Mouse (Mus musculus): Measurements from ENCODE around the gene Asic3. TPM values are rescaled to one million over a fixed set of nuclear protein-coding genes. Genes with fewer than 3 reads are reported as not detected.
A peak's percentile ranks its signal among the peaks of the same experiment; 100 is the strongest.

The Asic3 gene
- total RNA-seq, 2 experiments from 2014 or later: 0.12 to 0.36 TPM

DNA sequence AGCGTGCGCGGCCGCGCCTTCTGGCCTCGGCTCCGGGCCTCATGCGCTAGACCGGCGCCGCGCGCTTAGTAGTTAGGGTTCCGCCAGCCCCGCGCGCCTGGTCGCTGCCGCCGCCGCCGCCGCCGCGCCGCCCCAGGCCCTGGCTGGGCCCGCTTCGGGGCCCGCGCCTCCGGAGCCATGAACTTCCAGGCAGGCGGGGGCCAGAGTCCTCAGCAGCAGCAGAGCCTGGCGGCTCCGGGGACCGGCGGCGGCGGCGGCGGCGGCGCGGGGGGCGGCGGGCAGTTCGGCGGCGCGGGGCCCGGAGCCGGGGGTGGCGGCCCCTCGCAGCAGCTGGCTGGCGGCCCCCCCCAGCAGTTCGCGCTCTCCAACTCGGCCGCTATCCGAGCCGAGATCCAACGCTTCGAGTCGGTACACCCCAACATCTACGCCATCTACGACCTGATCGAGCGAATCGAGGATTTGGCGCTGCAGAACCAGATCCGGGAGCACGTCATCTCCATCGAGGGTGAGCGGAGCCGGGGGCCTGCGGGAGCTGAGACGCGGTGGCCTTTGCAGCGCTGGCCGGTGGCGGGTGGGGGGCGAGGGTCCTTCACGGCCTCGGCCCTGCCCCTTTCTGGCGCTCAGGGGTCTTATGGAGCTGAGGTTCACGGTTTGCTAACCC, 39.0 kb downstream of the Asic3 start, which contains the start of gene Agap3:
Gene Agap3, plus strand, starts transcription at position 148 of the 661 bp plus-strand sequence.
- DNase-seq: peak; percentile 46

DNA sequence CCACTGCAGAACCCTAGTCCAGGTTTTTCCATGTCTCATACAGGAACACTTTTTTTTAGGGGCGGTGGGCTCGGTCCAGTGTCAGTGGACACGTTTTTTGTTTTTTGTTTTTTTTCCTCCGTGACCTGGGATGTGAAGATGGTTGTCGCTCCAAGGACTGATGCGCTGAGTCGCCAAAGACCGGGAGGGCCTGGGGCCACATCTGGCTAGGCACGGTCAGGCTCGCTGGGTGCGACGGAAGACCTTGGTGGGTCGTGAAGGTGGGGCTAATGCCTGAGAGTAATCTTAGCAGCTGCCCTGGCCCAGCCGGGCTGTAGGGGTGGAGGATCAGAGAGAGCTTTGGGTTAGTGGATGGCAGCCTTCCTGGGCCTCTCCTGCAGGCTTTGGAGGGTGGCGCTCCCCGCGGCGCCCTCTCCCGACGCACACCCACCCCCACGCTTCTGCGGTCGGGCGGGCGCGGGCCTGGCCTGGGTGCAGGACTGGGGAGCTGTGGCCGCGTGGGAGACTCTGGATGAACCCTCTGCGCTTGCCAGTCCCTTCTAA, 39.6 kb downstream of the Asic3 start:
- DNase-seq: peak; percentile 34

GRCm38 (mm10) chr5:24453283-24453984, 40.2 kb downstream of the Asic3 start:
- no peak for DNase-seq

DNA sequence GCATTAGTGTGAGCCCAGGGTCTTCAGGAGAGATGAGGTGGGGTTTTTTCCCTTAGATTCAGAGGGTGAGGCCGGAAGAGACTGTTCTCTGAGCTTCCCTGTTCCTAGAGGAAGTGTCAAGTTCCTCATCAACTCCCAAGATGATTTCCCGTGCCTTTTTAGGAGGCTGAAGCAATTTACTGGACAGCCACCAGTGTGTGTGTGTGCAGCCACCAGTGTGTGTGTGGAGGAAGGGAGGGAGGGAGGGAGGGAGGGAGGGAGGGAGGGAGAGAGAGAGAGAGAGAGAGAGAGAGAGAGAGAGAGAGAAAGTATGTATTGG, 40.8 kb downstream of the Asic3 start:
- DNase-seq: no peak

- DNase-seq: no peak
Measured at GRCm38 (mm10) chr5:24455076-24455475, 41.9 kb downstream of the Asic3 start.

DNA sequence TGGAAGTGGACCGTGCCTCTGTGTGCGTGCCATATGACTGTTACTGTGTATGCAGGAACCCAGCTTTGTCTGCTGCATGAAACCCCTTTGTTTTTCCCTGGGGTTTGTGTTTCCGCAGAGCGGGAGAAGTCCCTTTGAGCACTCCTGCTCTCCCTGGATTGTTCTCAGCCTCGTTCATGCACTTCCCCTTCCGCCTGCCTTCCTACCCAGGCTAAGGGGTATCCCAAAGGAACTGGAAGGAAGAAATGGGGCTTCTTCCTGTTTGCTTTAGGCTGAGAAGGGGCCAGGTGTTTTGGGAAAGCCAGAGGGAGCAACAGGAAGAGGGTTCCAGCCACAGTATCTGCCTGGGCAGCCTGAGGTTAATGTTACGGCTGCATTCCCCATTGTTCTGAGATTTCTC, 42.4 kb downstream of the Asic3 start:
- no peak for DNase-seq

- no peak for DNase-seq
Measured at GRCm38 (mm10) chr5:24466762-24467161, 53.6 kb downstream of the Asic3 start.

Other genes with a start within 250 kb of the Asic3 start
- 1 to 10 TPM; 6.2 to 7.6 TPM for gene Nupl2, start 248.4 kb upstream of the Asic3 start, total RNA-seq (2021)
- 10 to 100 TPM in 1 of 2 experiments, 1 to 10 TPM in 1; 5.4 to 10.8 TPM for gene Kcnh2, start 61.8 kb upstream of the Asic3 start, total RNA-seq (2021)
- 10 to 100 TPM in 1 of 2 experiments, 1 to 10 TPM in 1; 7.7 to 11.2 TPM for gene Nos3, start 48.6 kb upstream of the Asic3 start, total RNA-seq (2021)
- under 1 TPM; 0.23 to 0.26 TPM for gene Atg9b, start 21.2 kb upstream of the Asic3 start, total RNA-seq (2021)
- 10 to 100 TPM; 35.9 to 45.5 TPM for gene Abcb8, start 19.7 kb upstream of the Asic3 start, total RNA-seq (2021)
- gene Cdk5, start 10.1 kb downstream of the Asic3 start, total RNA-seq (2021): 10 to 100 TPM; 15.5 to 17.5 TPM
- gene Slc4a2, start 10.4 kb downstream of the Asic3 start, total RNA-seq (2021): 10 to 100 TPM; 26.2 to 39.8 TPM
- 100 to 1,000 TPM; 124 to 142 TPM for gene Fastk, start 31.9 kb downstream of the Asic3 start, total RNA-seq (2021)
- 1 to 10 TPM; 9.0 to 9.9 TPM for gene Tmub1, start 34.5 kb downstream of the Asic3 start, total RNA-seq (2021)
- gene Agap3, start 38.8 kb downstream of the Asic3 start, total RNA-seq (2021): 10 to 100 TPM; 61.0 to 61.8 TPM
- not detected for gene Gbx1, start 113.8 kb downstream of the Asic3 start, total RNA-seq (2021)
- gene Asb10, start 127.6 kb downstream of the Asic3 start, total RNA-seq (2021): 10 to 100 TPM; 31.3 to 37.4 TPM
- gene 4931409K22Rik, start 143.4 kb downstream of the Asic3 start, total RNA-seq (2021): not detected
- gene Abcf2, start 164.1 kb downstream of the Asic3 start, total RNA-seq (2021): 10 to 100 TPM; 66.4 to 74.0 TPM
- 10 to 100 TPM; 19.6 to 29.4 TPM for gene Chpf2, start 173.3 kb downstream of the Asic3 start, total RNA-seq (2021)
- 100 to 1,000 TPM; 122 to 132 TPM for gene Smarcd3, start 211.0 kb downstream of the Asic3 start, total RNA-seq (2021)